Mouse (Mus musculus) hindbrain, embryonic 14.5 days (tissue): ENCODE results near the gene Eif1. TPM values are rescaled to one million over a fixed set of nuclear protein-coding genes. Genes with fewer than 3 reads are reported as not detected.
A peak's percentile ranks its signal among the peaks of the same experiment; 100 is the strongest.
"Not testable (repeated sequence)": the region's sequence is repeated elsewhere in the genome, so short reads cannot be mapped to it uniquely, and the experiment has no call there.

Experiments
- ATAC-seq: fragments of 200-750 bp; cut with Nextera tagmentation; 2 replicates; pipeline ENCODE4 v1.8.0; 2017; ENCODE audit warnings: moderate number of reproducible peaks, mild to moderate bottlenecking, moderate TSS enrichment, moderate library complexity; ENCODE audit not compliant: low FRiP score
- DNase-seq: peaks from one replicate; pipeline ENCODE4 v3.0.0-alpha.2; 2015; ENCODE audit warnings: low spot score
- H3K27ac ChIP-seq: fragments of 300-500 bp; sonication (generic); 2 replicates; pipeline ENCODE4 v1.5.1; 2014; ENCODE audit warnings: mild to moderate bottlenecking, moderate library complexity
- H3K27me3 ChIP-seq: fragments of 300-500 bp; sonication (generic); 2 replicates; pipeline ENCODE4 v1.6.1; 2014; ENCODE audit warnings: mild to moderate bottlenecking, low read length, mixed read lengths; ENCODE audit not compliant: control insufficient read depth, insufficient read depth
- H3K36me3 ChIP-seq: fragments of 300-500 bp; sonication (generic); replicated peaks from 2 replicates; pipeline ENCODE4 v1.6.1; 2014; ENCODE audit not compliant: control insufficient read depth, insufficient read depth
- H3K4me1 ChIP-seq: fragments of 300-500 bp; sonication (generic); replicated peaks from 2 replicates; pipeline ENCODE4 v1.6.1; 2014; ENCODE audit warnings: antibody characterized with exemption, low read length, mixed read lengths; ENCODE audit not compliant: control insufficient read depth, insufficient read depth
- H3K4me2 ChIP-seq: fragments of 300-500 bp; sonication (generic); replicated peaks from 2 replicates; pipeline ENCODE4 v1.6.1; 2014; ENCODE audit warnings: mild to moderate bottlenecking, moderate library complexity
- H3K4me3 ChIP-seq: fragments of 300-500 bp; sonication (generic); replicated peaks from 2 replicates; pipeline ENCODE4 v1.5.1; 2014; ENCODE audit warnings: mild to moderate bottlenecking, low read length
- H3K9ac ChIP-seq: fragments of 300-500 bp; sonication (generic); 2 replicates; pipeline ENCODE4 v1.6.1; 2014
- H3K9me3 ChIP-seq: fragments of 300-500 bp; sonication (generic); 2 replicates; pipeline ENCODE4 v1.6.1; 2016; ENCODE audit warnings: low read length; ENCODE audit not compliant: control insufficient read depth
- WGBS: fragments of 180-500 bp; shearing (Covaris S2); extraction: QIAGEN DNeasy Blood & Tissue Kit; methylation state at CpG from one replicate; pipeline ENCODE4 v1.1.7; 2014; 5-methylcytosine and 5-hydroxymethylcytosine counted together
- polyA plus RNA-seq: library from polyadenylated mRNA; unstranded; fragments of >200 nt; fragmentation: Nextera tagmentation; extraction: Ambion mirVana; gene quantifications from 2 replicates; pipeline ENCODE4 v1.2.1, GENCODE M21; 2014

Eif1 gene
- polyA plus RNA-seq, 1 experiment from 2014 or later: 1,372 TPM

- H3K36me3 ChIP-seq: peaks cover 21% of the 10 kb centered on the region
- H3K9ac ChIP-seq: peak overlapping the region; percentile 86
- peak overlapping the region; percentile 69 for H3K4me3 ChIP-seq
- H3K27me3 ChIP-seq, H3K9me3 ChIP-seq, DNase-seq, ATAC-seq, H3K4me1 ChIP-seq: not testable (repeated sequence)
- H3K4me2 ChIP-seq: peak overlapping the region; percentile 91
- 16% methylated on average over 11 of the region's 11 CpGs for WGBS
- H3K27ac ChIP-seq: peak overlapping the region; percentile 97
Observed at GRCm38 (mm10) chr11:100320701-100321410, 1.2 kb downstream of the Eif1 start.

DNA sequence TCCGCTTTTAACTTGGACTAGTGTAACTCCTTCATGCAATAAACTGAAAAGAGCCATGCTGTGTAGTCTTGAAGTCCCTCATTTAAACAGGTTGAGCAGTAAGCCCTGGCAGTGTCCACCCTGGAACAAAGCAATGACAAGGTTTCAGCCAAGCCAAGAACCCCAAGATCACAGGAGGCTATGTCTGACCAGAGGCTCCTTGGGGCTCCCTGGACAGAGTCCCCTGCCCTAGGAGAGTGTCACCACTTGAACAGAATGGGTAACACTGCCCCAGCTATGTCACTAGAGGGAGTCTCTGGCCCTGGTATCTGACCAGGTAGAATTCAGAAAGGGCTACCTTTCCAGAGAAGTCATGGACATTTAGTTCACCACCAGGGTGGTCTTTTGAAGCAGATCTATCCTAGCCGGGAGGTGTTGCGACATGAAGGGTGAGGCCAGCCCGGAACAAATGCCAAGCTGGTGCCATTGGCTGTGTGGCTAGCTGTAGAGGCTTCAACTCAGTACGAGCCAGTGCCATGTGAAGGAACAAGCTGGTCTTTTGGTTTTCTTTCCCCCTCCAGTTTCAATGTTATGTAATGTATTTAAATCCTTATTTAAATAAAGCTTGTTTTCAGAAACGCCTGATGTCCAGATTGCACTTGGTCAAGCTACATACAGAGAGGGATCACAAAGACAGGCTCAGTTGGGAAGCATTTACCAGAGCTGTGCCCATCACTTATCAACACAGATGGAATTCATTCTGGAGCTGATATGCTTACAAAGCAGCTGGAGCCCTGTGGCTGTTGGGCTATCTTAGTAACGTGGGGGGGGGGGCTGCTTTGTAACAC is 2.0 kb downstream of the Eif1 start:
- H3K9ac ChIP-seq, H3K4me3 ChIP-seq, H3K4me1 ChIP-seq, H3K27ac ChIP-seq, ATAC-seq, H3K9me3 ChIP-seq, H3K27me3 ChIP-seq, DNase-seq: not testable (repeated sequence)
- peaks cover 21% of the 10 kb centered on the region for H3K36me3 ChIP-seq
- H3K4me2 ChIP-seq: 0 out of 2 replicates have a peak overlapping the region, but pooled peaks have one; percentile 91
- WGBS: 81% methylated on average over 7 of the region's 7 CpGs

DNA sequence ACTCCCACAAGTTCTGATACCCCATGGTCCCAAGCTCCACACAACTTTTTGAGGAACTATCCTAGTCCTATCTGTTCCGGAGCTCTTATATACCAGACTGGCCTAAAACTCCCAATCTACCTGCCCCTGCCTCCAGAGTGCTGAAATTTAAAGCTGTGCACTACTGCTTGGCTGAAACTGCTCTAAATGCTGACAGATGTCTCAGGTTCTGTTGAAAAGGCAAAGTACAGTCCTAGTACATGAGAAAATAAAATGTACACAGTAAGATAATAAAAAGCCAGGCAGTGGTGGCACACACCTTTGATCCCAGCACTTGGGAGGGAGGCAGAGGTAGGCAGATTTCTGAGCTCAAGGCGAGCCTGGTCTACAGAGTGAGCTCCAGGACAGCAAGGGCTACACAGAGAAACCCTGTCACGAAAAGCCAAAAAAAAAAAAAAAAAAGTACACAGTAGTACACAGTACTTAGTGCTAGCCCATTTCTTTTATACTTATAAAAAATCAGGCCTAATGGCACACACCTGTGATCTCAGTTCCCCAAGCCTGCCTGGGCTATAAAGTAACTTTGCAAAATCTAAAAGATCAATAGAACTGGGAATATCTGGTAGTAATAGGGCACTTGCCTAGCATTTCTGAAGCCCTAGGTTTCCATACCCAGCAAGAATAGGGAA is 3.0 kb downstream of the Eif1 start:
- 60% methylated on average over 3 of the region's 3 CpGs for WGBS
- Histone ChIP-seq H3K9ac (no peak overlapping the region), H3K4me2 (no peak overlapping the region), H3K27me3 (no peaks in the 10 kb centered on the region), H3K36me3 (peaks cover 21% of the 10 kb centered on the region), H3K27ac (no peak overlapping the region), H3K4me1 (peaks cover 6% of the 10 kb centered on the region), H3K9me3 (no peaks in the 10 kb centered on the region), H3K4me3 (no peak overlapping the region)
- DNase-seq (no peak), ATAC-seq (no peak)

- Histone ChIP-seq H3K4me2 (no peak overlapping the region), H3K36me3 (peaks cover 21% of the 10 kb centered on the region), H3K9ac (no peak overlapping the region), H3K9me3 (no peaks in the 10 kb centered on the region), H3K27ac (no peak overlapping the region), H3K4me3 (no peak overlapping the region), H3K27me3 (no peaks in the 10 kb centered on the region), H3K4me1 (peaks cover 6% of the 10 kb centered on the region)
- WGBS: 17% methylated on average over 3 of the region's 3 CpGs
- DNase-seq (peak; percentile 73), ATAC-seq (no peak)
Observed at GRCm38 (mm10) chr11:100323578-100323977, 3.9 kb downstream of the Eif1 start.

DNA sequence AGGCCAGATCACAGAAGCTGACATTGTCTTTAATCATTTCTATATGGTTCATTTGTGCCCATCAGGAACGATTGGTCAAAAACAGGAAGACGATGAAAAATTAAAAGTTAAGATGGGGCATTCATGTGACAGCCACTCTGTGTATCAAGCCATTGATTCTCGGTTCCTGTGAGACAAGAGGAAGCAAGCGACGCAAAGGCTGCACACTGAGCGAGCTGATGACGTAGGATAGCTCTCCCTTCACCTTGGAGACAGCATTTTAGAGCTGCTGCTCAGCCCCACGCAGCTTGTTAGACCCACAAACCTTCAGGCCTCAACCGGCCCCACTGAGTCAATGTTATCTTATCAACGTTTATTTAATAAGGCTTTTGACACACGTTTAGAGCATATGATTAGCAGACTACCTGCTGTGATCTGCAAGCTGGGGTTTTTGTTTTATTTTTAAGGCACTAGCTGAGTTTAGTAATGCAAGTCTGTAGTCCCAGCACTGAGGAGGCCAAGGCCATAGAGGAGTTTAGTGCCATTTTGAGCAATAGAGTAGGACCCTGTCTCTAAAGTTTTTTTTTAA is 5.5 kb downstream of the Eif1 start:
- Histone ChIP-seq H3K9me3 (no peaks in the 10 kb centered on the region), H3K4me2 (no peak overlapping the region), H3K9ac (no peak overlapping the region), H3K27ac (no peak overlapping the region), H3K4me3 (no peak overlapping the region), H3K27me3 (no peaks in the 10 kb centered on the region), H3K4me1 (peaks cover 12% of the 10 kb centered on the region), H3K36me3 (peaks cover 21% of the 10 kb centered on the region)
- DNase-seq (no peak), ATAC-seq (no peak)
- WGBS: 50% methylated on average over 11 of the region's 11 CpGs

DNA sequence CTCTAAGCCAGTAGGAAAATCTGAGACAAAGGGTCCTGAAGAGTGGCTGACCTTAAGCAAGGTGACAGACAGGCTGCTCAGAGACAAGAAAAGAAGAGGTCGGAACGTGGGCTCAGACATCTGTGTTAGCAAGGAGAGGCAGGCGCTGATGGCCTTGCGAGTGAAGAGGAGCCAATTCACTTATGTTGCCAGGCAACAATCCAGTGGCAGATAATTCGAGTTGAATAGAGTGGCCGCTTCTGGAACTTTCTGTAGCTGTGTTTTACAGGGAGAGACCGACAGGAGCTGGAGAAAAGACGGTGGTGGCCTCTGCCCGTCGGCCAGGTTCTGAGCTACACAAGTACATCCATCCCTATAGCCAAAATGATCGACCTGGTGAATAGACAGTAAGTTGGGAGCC is 7.6 kb downstream of the Eif1 start:
- no peak overlapping the region for H3K4me3 ChIP-seq
- H3K4me2 ChIP-seq: no peak overlapping the region
- H3K36me3 ChIP-seq: peaks cover 4% of the 10 kb centered on the region
- no peaks in the 10 kb centered on the region for H3K9me3 ChIP-seq
- H3K4me1 ChIP-seq: peaks cover 22% of the 10 kb centered on the region
- peak overlapping the region; percentile 64; the same call in 1 of the 2 replicates for H3K27ac ChIP-seq
- 30% methylated on average over 11 of the region's 11 CpGs for WGBS
- ATAC-seq (no peak), DNase-seq (no peak)
- no peaks in the 10 kb centered on the region for H3K27me3 ChIP-seq
- H3K9ac ChIP-seq: no peak overlapping the region

DNA sequence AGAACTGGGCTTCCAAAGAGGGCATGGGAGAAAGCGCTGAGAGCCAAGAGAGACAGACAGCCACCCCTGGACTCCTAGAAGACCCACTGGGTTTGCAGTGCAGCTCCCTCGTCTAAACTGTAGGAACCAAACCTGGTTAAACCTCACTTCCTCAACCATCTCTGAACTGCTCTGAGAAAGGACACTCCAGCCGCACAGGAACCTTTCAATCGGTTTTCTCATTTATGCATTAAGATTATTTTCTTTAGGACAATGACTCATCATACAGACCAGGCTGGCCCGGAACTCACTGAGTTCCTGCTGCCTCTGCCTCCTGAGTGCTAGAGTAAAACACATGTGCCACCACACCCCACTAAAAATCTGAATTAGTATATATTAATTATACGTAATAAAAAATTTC is 8.1 kb downstream of the Eif1 start:
- H3K36me3 ChIP-seq: no peaks in the 10 kb centered on the region
- H3K9me3 ChIP-seq: no peaks in the 10 kb centered on the region
- H3K4me1 ChIP-seq: peaks cover 26% of the 10 kb centered on the region
- H3K4me3 ChIP-seq: no peak overlapping the region
- no peak overlapping the region for H3K9ac ChIP-seq
- DNase-seq: no peak
- 0 out of 2 replicates have a peak overlapping the region, but pooled peaks have one; percentile 17 for H3K27ac ChIP-seq
- H3K4me2 ChIP-seq: no peak overlapping the region
- 81% methylated on average over 6 of the region's 6 CpGs for WGBS
- ATAC-seq: no peak
- no peaks in the 10 kb centered on the region for H3K27me3 ChIP-seq

GRCm38 (mm10) chr11:100330235-100330634 is 10.6 kb downstream of the Eif1 start:
- H3K4me2 ChIP-seq: 0 out of 2 replicates have a peak overlapping the region, but pooled peaks have one; percentile 7
- DNase-seq: no peak
- ATAC-seq: no peak; the same call in 1 of the 2 replicates
- WGBS: 35% methylated on average over 16 of the region's 16 CpGs
- no peak overlapping the region for H3K4me3 ChIP-seq
- H3K4me1 ChIP-seq: peaks cover 44% of the 10 kb centered on the region
- H3K9ac ChIP-seq: 0 out of 2 replicates have a peak overlapping the region, but pooled peaks have one; percentile 31
- no peaks in the 10 kb centered on the region for H3K36me3 ChIP-seq
- no peak overlapping the region for H3K27ac ChIP-seq
- no peaks in the 10 kb centered on the region for H3K27me3 ChIP-seq
- H3K9me3 ChIP-seq: no peaks in the 10 kb centered on the region
